Mouse (Mus musculus) brain, adult 2 months (tissue): ENCODE data around the gene Tnfaip8l1.

ENCODE experiments used
- DNase-seq: peaks from one replicate; pipeline ENCODE4 v3.0.0; 2011; ENCODE audit warnings: low read depth, low spot score

Gene Tnfaip8l1

GRCm38 (mm10) chr17:56162231-56162774 lies at the start of gene Tnfaip8l1:
Tnfaip8l1 (plus strand) TSS chr17:56162477.
- DNase-seq: peak; percentile 98

- DNase-seq: no peak
Observed at GRCm38 (mm10) chr17:56112743-56113142, 49.5 kb upstream of the Tnfaip8l1 start.

DNA sequence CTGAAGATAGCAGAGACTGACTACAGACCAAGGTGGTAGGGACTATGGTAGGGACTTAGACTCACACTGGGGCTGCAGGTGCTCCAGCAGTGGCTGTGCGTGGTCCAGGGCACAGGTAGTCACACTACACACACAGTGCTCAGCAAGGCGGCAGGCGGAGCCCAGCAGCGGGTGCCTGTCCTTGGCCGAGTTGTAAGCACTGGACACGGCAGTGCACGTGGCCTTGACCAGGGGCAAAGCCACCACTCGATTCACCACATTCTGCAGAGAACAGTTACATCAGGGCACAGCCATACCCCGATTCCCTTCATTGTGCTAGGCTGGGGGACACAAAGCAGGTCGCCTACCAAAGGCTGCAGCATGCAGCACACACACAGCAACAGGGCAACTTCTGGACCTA lies 46.1 kb upstream of the Tnfaip8l1 start:
- DNase-seq: no peak

DNA sequence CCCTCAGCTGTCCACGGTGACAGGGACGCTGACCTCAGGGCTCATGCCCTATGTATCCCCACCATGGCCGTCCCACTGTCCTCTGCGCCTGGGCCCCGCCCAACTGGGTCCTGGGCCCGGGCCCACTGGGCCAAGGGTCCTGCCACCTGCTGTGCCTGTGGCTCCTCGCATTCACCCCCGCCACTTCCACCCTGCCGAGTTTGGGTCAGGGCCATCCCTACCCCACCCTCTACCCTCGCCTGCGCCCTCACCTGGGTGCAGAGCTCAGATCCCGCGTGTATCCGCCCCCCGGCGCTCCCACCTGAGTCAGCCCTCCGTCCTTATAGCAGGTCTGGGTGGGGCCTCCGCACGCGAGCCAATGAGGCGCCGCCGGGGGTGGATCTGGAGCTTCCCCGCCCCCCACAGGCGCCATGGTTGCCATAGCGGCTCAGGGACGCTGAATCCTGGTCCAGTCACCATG lies 45.0 kb upstream of the Tnfaip8l1 start, which contains the start of gene Plin5:
Gene Plin5, minus strand, starts transcription at position 346 of the 460 bp plus-strand sequence.
- peak; percentile 52 for DNase-seq

- no peak for DNase-seq
Observed at GRCm38 (mm10) chr17:56119431-56119830, 42.8 kb upstream of the Tnfaip8l1 start.

GRCm38 (mm10) chr17:56119981-56120880 lies 42.0 kb upstream of the Tnfaip8l1 start:
- DNase-seq: peak; percentile 34

DNA sequence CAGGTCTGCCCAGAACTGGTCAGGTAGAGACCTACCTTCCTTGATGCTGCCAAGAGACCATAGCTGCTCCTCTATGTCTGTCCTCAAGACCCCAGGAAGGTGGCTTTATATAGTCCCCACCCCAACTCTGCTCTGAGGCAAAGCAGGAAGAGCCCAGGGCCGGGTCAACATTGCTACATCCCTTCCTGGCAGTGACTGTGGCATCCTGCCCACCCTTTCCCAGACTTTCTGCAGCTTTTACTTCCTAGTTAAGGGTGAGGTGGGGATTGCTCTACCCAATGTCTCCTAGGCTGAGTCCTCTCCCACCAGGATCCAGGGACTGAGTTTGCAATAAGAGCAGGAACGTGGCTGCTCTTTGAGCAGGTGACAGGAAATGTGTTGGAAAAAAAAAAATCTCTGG lies 40.5 kb upstream of the Tnfaip8l1 start, which contains the start of gene Lrg1:
Gene Lrg1, minus strand, starts transcription at position 176 of the 400 bp plus-strand sequence.
- DNase-seq: no peak

- DNase-seq: no peak
Observed at GRCm38 (mm10) chr17:56123161-56123560, 39.1 kb upstream of the Tnfaip8l1 start.

DNA sequence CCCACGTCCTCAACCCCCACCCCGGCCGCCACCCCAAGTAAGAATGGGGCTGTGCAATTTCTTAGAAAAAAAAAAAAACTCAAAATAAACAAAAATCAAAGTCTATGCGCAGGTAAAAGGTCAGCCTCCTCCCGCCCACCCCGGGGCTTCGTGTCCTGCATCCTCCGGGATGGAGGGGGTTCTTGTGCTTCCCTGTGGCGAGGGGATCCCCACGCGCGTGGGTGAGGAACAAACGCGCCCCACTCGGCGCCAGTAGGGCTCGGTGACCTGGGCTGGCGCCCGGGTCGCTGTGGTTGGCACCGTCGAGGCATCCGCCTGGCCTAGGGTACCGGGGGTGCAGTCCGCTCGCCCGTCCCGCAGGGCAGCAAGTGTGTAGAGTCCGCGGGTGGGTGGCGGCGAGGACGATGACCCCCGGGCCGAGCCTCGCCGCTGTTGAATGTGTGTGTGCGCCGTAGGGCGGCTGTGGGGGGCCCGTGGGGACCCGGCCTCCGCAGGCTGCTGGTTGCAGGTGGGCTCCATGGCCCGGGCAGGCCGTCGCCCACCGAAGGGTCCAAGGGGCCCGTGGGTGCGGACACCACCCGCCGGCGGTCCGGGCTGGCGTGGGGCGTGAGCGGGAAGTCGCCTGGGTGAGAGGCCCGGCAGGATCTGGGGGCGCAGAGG lies 38.5 kb upstream of the Tnfaip8l1 start:
- DNase-seq: no peak

DNA sequence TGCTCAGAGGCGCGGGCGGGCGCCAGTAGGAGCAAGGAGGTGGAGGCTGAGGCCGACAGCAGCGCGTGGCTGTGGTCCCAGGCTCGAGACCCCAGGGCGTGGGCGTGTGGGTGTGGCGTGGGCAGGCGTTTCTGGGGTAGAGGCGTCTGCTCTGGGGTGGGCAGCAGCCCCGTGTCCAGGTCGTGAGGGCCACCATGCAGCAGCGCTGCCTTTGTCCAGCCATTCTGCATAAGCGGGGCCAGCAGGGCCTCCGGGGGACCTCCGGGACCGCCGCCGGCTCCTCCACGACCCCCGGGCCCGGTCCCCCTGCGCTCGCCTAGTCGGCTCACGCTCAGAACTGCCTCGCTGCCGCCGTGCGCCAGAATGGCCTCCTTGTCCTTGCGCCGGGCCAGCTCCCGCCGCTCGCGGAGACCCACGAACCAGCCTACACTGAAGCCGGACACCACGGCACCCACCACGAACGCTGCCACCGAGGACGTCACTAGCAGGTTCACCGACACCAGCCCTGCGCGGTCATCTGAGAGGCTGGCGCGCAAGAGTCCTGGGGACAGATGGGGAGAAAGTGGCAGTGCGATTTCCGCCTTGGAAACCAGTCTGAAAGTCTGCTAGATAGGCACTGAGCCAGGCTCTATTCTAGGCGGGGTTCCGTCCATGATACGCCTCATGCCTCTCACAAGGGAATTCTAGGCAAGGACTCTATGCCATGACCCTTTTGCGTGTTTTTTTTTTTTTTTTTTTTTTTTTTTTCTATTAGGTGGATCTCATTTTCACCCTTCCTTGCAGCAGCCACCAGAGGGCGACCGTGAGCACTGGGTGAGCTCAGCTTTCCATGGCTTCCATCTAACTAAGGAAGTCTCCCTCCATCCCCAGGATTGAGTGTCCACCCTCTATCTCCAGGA lies 37.7 kb upstream of the Tnfaip8l1 start:
- DNase-seq: peak; percentile 78

DNA sequence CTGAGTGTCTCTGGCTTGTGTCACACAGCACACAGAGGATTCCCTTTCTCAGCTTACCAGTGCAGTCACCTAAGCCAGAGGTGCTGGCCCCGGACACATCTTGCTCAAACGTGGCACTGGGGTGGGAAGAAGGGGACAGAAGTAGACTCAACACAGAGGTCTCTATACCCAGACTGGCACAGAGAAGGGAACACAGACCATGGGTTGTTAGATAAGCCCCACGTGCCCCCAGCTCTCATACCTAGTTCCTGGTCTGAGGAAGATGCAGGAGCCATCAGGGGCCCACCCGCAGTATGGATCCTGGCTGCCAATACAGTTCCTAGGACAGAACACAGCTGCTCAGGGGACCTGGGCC lies 37.0 kb upstream of the Tnfaip8l1 start:
- no peak for DNase-seq

DNA sequence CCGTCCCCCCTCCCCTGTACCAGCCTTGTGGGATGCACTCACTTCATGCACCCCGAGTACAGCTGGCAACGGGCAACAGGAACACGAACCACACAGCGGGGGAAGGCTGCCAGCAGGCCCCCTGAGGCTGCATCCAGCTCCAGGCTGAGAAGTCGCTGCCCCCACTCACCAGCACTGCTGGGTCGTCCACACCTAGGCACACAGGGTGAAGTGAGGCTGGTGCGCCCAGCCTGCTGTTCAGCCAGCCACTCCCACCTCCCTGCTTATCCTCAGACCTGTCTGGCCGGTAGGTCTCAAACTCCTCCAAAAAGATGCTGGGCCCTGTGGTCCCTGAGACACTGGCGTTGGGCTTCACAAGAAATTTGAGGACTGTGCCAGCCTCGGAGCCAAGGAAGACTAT lies 36.1 kb upstream of the Tnfaip8l1 start:
- DNase-seq: no peak

DNA sequence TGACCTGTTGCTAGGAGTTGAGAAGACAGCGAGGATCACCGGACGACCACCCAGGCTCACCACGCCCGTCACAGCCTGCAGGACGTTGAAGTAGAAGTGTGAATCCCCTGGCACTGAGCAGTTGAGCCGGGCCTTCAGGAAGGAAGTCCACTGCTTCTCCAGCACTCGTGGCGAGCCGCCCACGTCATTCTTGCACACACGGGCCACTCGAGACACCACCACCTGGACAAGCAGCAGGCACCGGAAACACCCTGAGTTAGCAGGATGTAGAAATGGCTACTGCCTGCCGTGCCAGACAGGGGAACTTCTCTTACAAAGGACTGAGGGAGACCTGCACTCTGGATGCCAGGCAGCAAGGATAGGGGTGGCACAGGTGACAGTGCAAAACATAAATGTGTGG lies 34.0 kb upstream of the Tnfaip8l1 start:
- no peak for DNase-seq

DNA sequence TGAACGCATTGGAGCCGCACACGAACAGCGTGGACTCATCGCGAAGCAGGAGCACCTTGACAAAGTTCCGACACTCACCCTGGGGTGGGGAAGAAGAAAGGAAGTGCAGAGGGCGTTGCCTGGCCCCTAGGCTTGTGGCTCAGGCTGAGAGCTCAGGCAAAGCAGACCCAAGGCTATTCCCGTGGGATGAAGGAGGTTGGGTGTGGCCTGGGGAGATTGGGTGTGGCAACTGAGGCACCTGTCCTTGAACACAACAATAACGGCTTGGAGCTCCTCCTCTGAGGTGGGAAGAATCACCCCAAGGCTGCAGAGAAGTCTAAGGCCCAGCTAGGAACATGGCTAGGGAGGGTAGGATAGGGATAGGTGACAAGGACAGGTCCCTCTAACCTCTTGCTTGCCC lies 31.1 kb upstream of the Tnfaip8l1 start:
- no peak for DNase-seq

DNA sequence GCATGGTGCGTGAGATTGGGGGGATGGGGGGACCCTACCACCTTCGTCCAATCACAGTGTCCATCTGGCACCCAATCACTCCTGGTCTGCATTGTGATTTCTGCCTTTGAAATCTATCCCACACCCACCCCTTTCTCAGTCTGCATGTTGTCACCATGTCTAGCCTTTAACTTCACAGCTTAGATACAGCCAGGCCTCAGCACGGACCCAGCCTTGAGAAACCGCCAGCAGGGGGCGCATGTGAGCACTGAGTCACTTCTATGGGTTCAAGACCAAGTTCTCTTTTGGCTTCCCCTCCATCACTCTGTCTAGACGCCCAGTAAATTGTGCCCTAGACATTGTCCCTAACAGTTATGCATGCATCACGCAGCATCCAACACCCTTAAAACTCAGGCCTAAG lies 30.5 kb upstream of the Tnfaip8l1 start:
- DNase-seq: peak; percentile 73

DNA sequence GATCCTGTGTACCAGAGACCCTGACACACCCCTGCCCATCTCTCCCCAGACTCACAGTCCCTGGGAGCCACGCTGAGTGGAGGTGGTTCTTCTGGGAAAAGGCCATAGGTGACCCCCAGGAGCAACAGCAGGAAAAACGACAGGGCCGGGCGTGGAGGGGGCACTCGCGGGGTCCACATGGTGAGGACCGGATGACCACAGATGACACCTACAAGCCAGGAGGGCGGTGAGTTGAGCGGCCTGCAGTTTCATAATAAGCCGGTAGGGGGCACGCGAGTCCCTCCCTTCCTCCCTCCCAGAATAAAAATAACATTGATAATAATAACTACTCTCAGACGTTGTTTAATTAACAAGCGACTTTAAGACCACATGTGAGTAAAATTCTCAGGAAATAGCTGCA lies 29.6 kb upstream of the Tnfaip8l1 start:
- peak; percentile 53 for DNase-seq

- peak; percentile 48 for DNase-seq
Observed at GRCm38 (mm10) chr17:56133457-56134363, 28.6 kb upstream of the Tnfaip8l1 start.

GRCm38 (mm10) chr17:56134463-56134971 lies 27.8 kb upstream of the Tnfaip8l1 start:
- peak; percentile 54 for DNase-seq

DNA sequence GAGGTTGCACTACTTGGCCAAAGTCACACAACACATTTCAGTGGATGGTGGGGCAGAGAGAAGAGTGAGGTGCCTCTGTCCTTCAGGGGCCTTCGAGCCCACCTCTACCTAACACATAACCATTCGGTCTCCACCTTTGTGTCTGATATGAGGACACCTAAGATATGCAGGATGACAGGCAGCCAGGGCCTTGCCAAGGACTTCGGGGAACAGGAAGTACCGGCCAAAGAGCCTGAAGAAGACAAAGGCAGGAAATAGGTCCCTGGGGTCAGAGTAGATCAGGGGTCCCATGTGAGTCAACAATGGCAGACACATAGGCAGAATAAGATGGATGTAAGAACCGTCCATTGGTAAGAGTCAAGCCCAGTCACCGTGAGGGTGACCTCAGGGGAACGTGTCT lies 25.7 kb upstream of the Tnfaip8l1 start:
- DNase-seq: no peak
